11 mouse cellular contexts compared by ENCODE assay signal in the genomic region with DNA sequence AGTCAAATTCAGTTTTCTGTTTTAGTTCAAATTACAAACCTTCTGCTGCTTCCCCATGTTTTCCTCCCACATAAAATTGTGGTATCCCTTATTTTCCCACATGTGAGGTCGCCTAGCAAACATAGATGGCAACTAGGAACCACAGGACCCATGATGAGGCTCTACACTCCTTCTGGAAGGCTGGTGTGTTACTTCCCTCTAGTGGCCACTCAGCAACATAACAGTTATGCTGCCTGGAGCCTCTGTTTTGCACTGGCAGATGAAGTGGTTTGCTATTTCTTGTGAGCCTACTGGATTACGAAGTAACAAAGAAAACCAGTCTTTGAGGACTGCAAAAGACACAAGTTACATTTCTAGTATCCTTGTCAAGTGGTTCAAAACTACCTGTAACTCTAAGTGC. TPM values are rescaled to one million over a fixed set of nuclear protein-coding genes. Genes with fewer than 3 reads are reported as not detected.
A peak's percentile ranks its signal among the peaks of the same experiment; 100 is the strongest.
DNase-seq lines count a peak whose midpoint lies in the region; ATAC-seq and TF ChIP-seq lines count a peak whose summit lies in the region.
"Had no signal": no experiment of that assay in that cellular context is flagged by ENCODE, and none has a peak within 500 bp of the region (broad histone marks: within the 10 kb centered on the region; RNA-seq: fewer than 3 reads in every experiment).

No protein-coding gene starts in this region.

- WGBS in thymus, adult 2 months, result 28% methylated on average over 2 of the region's 2 CpGs

- H3K9me3 ChIP-seq in ES-E14 (ENCODE audit: control insufficient read depth, insufficient read depth, low read depth, low read length), result no peaks in the 10 kb centered on the region

- TF ChIP-seq POLR2A in thymus, adult 2 months (IDR thresholded peaks at IDR 0.05; ENCODE audit: control insufficient read depth, extremely low read depth, insufficient read depth, low read length, poor library complexity), result no peak

- H3K4me3 ChIP-seq in left cerebral cortex, adult 2 months, result no peak overlapping the region
- H3K4me3 ChIP-seq in ES-E14 (ENCODE audit: insufficient read depth in 1 of 2, low read depth in 1 of 2, low read length in 2 of 2, poor library complexity in 1 of 2, severe bottlenecking in 1 of 2), result no peak overlapping the region
- no peak overlapping the region for H3K4me3 ChIP-seq in thymus, adult 2 months (ENCODE audit: control insufficient read depth, insufficient read depth, low read length)

- H3K36me3 ChIP-seq in ES-E14 (ENCODE audit: control insufficient read depth, insufficient read depth, low read length, poor library complexity, severe bottlenecking), result no peaks in the 10 kb centered on the region
- no peaks in the 10 kb centered on the region for H3K36me3 ChIP-seq in thymus, adult 2 months (ENCODE audit: control insufficient read depth, insufficient read depth, low read length)

- intact Hi-C loops in left cerebral cortex, adult 2 months (cut with DNase I), result loop anchor here (5.0 kb wide), 2 partner anchors 1030 to 1245 kb away; no protein-coding TSS in a partner anchor

- ATAC-seq in activated CD4-positive, CD25-positive, alpha-beta regulatory T cell, adult 4 months, result peak; percentile 43
- ATAC-seq in megakaryocyte progenitor cell, adult 5-6 weeks (replicated peaks; ENCODE audit: poor library complexity), result peak; percentile 83
- ATAC-seq: inflammation-experienced regulatory T-cells, adult 6 months had no signal

- peak; percentile 57 for TF ChIP-seq CTCF in left cerebral cortex, adult 2 months (IDR thresholded peaks at IDR 0.05)
- no peak for TF ChIP-seq CTCF in thymus, adult 2 months (IDR thresholded peaks at IDR 0.05; ENCODE audit: borderline replicate concordance, control insufficient read depth, extremely low read depth, insufficient read depth, low read length, poor library complexity)

- no peak for DNase-seq in left cerebral cortex, adult 2 months (ENCODE audit: extremely low spot score in 1 of 2, low spot score in 2 of 2)
- no peak for DNase-seq in left cerebral cortex, adult 8-10 months (ENCODE audit: low spot score in 2 of 2)
- peak; percentile 37 for DNase-seq in ES-E14 (ENCODE audit: low read depth, low spot score)
- DNase-seq in thymus, adult 2 months, result no peak
- DNase-seq in right cerebral cortex, postnatal 25 days, result no peak
- DNase-seq: right cerebral cortex, postnatal 4 days had no signal

- no peak overlapping the region for H3K9ac ChIP-seq in ES-E14 (ENCODE audit: insufficient read depth, low read depth, low read length, poor library complexity, severe bottlenecking)

- H3K27me3 ChIP-seq in thymus, adult 2 months (ENCODE audit: control insufficient read depth, insufficient read depth, low read length), result no peaks in the 10 kb centered on the region

- H3K27ac ChIP-seq in left cerebral cortex, adult 2 months, result no peak overlapping the region
- H3K27ac ChIP-seq in ES-E14 (ENCODE audit: insufficient read depth, low read depth, low read length, poor library complexity, severe bottlenecking), result no peak overlapping the region
- no peak overlapping the region for H3K27ac ChIP-seq in thymus, adult 2 months (ENCODE audit: control insufficient read depth, insufficient read depth, low read length)

- in situ Hi-C loops in ES-E14 (cut with MboI; ENCODE audit: low sequenced_read_pairs in 2 of 2, unreplicated experiment in 2 of 2), result loop anchor here in 1 of 2 experiments (10.0 kb wide), 1 partner anchor 512 kb away; no protein-coding TSS in a partner anchor

- H3K4me1 ChIP-seq in ES-E14 (ENCODE audit: control insufficient read depth in 2 of 2, insufficient read depth in 2 of 2, low read length in 2 of 2, poor library complexity in 1 of 2), result no peaks in the 10 kb centered on the region
- no peaks in the 10 kb centered on the region for H3K4me1 ChIP-seq in thymus, adult 2 months (replicated peaks; ENCODE audit: control insufficient read depth, insufficient read depth, low read length)

TF ChIP-seq in ES-E14, 5 proteins besides CTCF, POLR2A, EP300 and RAD21:
- no peak for TF ChIP-seq ZNF384 (IDR thresholded peaks at IDR 0.05; ENCODE audit: low read depth, low read length)
- peak; percentile 97 for TF ChIP-seq ZC3H11A (IDR thresholded peaks at IDR 0.05; ENCODE audit: borderline replicate concordance, low read depth, low read length)
- no peak for TF ChIP-seq HCFC1 (IDR thresholded peaks at IDR 0.05; ENCODE audit: borderline replicate concordance, insufficient read depth, low read length)
- TF ChIP-seq CHD2 (IDR thresholded peaks at IDR 0.05; ENCODE audit: low read depth, low read length), result no peak
- TF ChIP-seq MAFK (IDR thresholded peaks at IDR 0.05; ENCODE audit: insufficient read depth, low read depth, low read length), result no peak

RNA-seq across cellular contexts. Expression of a gene that starts 16.1 kb away (rescaled TPM):
- not detected for total RNA-seq in left cerebral cortex, adult 2 months (2021)
- total RNA-seq in left cerebral cortex, adult 8-10 months (2022), result not detected
- total RNA-seq in ES-E14 (2012; rRNA removed), result not detected in 2 replicates
- polyA plus RNA-seq in activated CD4-positive, CD25-positive, alpha-beta regulatory T cell, adult 4 months (2017; shearing (Covaris generic)), result under 1 TPM in 1 of 2 experiments, not detected in 1; 0.38 TPM
- total RNA-seq in megakaryocyte progenitor cell, adult 5-6 weeks (2015), result not detected in 2 replicates
- total RNA-seq in megakaryocyte progenitor cell, adult 5-6 weeks (2017), result not detected in 2 replicates
- polyA plus RNA-seq in thymus, adult 2 months (2012; rRNA removed), result not detected in 2 replicates
- total RNA-seq: left cerebral cortex, postnatal 25 days had no signal
- polyA plus RNA-seq: midbrain, embryonic 11.5 days had no signal
